Mouse (Mus musculus): ENCODE measurements at regions not wholly inside any gene's neighbourhood (a gene's known extent, or its start where the extent isn't known, plus 50 kb on each side); places are given as distances from the start of the nearest gene placed in this dataset.
"Not testable (repeated sequence)": the region's sequence is repeated elsewhere in the genome, so short reads cannot be mapped to it uniquely, and the experiment has no call there.

- H3K4me1 ChIP-seq (ENCODE audit: control insufficient read depth, insufficient read depth, low read length); H3K79me2 ChIP-seq (ENCODE audit: control insufficient read depth, insufficient read depth, low read length); H3K4me3 ChIP-seq (ENCODE audit: insufficient read depth, low read depth, low read length); H3K9ac ChIP-seq (ENCODE audit: low read depth, low read length); H3K36me3 ChIP-seq (ENCODE audit: control insufficient read depth, insufficient read depth, low read length); DNase-seq (ENCODE audit: extremely low read depth, low read depth, low spot score); H3K27ac ChIP-seq (replicated peaks; ENCODE audit: insufficient read depth, low read depth, low read length); H3K27me3 ChIP-seq (ENCODE audit: control insufficient read depth, insufficient read depth, low read length): not testable (repeated sequence)
- WGBS, result 98% methylated on average over 2 of the region's 2 CpGs
Observed at GRCm38 (mm10) chr1:23316288-23316687, 81.3 kb downstream of the Ogfrl1 start.

GRCm38 (mm10) chr1:23314863-23315262, 82.7 kb downstream of the Ogfrl1 start:
- DNase-seq (ENCODE audit: extremely low read depth, low read depth, low spot score), result peak; percentile 60
- not testable (repeated sequence) for H3K4me1 ChIP-seq (ENCODE audit: control insufficient read depth, insufficient read depth, low read length); H3K36me3 ChIP-seq (ENCODE audit: control insufficient read depth, insufficient read depth, low read length); H3K27ac ChIP-seq (replicated peaks; ENCODE audit: insufficient read depth, low read depth, low read length); H3K27me3 ChIP-seq (ENCODE audit: control insufficient read depth, insufficient read depth, low read length); H3K4me3 ChIP-seq (ENCODE audit: insufficient read depth, low read depth, low read length); H3K79me2 ChIP-seq (ENCODE audit: control insufficient read depth, insufficient read depth, low read length); H3K9ac ChIP-seq (ENCODE audit: low read depth, low read length)
- WGBS, result 21% methylated on average over 2 of the region's 2 CpGs

DNA sequence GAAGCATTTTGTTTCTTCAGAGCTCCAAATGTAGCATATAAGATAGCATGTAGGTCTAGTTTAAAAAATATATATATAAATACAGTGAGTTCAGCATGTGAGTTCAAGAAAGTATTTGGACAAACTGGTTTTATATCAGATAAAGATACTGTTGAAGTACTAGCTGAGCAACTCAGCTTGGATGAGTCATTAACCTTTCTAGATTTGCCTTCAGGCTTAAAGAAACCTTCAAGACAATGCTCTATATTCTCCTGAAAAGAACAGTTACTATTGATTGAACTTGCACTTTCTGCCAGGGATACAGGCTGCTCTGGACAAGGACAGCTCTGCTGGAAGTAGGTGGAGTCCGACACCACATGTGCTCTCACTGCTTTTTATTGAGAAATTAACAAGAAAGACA, 104.9 kb downstream of the Ogfrl1 start:
- no peak for DNase-seq (ENCODE audit: extremely low read depth, low read depth, low spot score)
- H3K79me2 ChIP-seq (ENCODE audit: control insufficient read depth, insufficient read depth, low read length), result no peaks in the 10 kb centered on the region; the same call in 1 of the 2 replicates
- peaks cover 13% of the 10 kb centered on the region for H3K36me3 ChIP-seq (ENCODE audit: control insufficient read depth, insufficient read depth, low read length)
- 94% methylated on average over 1 of the region's 1 CpGs for WGBS
- no peak overlapping the region for H3K27ac ChIP-seq (replicated peaks; ENCODE audit: insufficient read depth, low read depth, low read length)
- no peak overlapping the region for H3K4me3 ChIP-seq (ENCODE audit: insufficient read depth, low read depth, low read length)
- H3K27me3 ChIP-seq (ENCODE audit: control insufficient read depth, insufficient read depth, low read length), result no peaks in the 10 kb centered on the region
- H3K9ac ChIP-seq (ENCODE audit: low read depth, low read length), result no peak overlapping the region
- TF ChIP-seq POLR2A (IDR thresholded peaks at IDR 0.05; ENCODE audit: extremely low read depth, insufficient read depth, low read length), result no peak
- no peak for TF ChIP-seq CTCF (IDR thresholded peaks at IDR 0.05; ENCODE audit: low read depth, low read length)
- H3K4me1 ChIP-seq (ENCODE audit: control insufficient read depth, insufficient read depth, low read length), result no peaks in the 10 kb centered on the region

GRCm38 (mm10) chr1:23286741-23287140, 110.8 kb downstream of the Ogfrl1 start:
- no peak overlapping the region for H3K4me3 ChIP-seq (ENCODE audit: insufficient read depth, low read depth, low read length)
- no peaks in the 10 kb centered on the region for H3K4me1 ChIP-seq (ENCODE audit: control insufficient read depth, insufficient read depth, low read length)
- H3K9ac ChIP-seq (ENCODE audit: low read depth, low read length), result no peak overlapping the region
- peaks cover 21% of the 10 kb centered on the region for H3K36me3 ChIP-seq (ENCODE audit: control insufficient read depth, insufficient read depth, low read length)
- WGBS, result 22% methylated on average over 4 of the region's 4 CpGs
- H3K79me2 ChIP-seq (ENCODE audit: control insufficient read depth, insufficient read depth, low read length), result no peaks in the 10 kb centered on the region; the same call in 1 of the 2 replicates
- TF ChIP-seq POLR2A (IDR thresholded peaks at IDR 0.05; ENCODE audit: extremely low read depth, insufficient read depth, low read length) (no peak), CTCF (IDR thresholded peaks at IDR 0.05; ENCODE audit: low read depth, low read length) (peak; percentile 65)
- no peak overlapping the region for H3K27ac ChIP-seq (replicated peaks; ENCODE audit: insufficient read depth, low read depth, low read length)
- DNase-seq (ENCODE audit: extremely low read depth, low read depth, low spot score), result peak; percentile 51
- no peaks in the 10 kb centered on the region for H3K27me3 ChIP-seq (ENCODE audit: control insufficient read depth, insufficient read depth, low read length)

DNA sequence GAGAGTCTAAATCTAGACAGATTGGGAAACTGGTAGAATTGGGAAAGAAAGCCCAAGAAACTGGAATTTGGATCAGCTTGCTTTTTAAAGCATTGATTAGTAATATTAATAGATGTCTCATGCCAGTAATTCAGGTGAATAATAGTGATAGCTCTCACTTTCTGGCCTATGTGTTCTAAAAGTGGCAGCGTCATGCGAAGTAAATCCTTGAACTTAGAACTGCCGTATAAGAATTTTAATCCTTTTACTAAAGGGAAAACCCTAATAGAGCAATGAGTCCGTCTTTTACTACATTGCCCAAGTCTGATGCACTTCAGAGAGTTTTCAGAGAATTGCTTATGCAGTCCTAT, 114.7 kb downstream of the Ogfrl1 start:
- Histone ChIP-seq H3K27ac (replicated peaks; ENCODE audit: insufficient read depth, low read depth, low read length) (no peak overlapping the region), H3K27me3 (ENCODE audit: control insufficient read depth, insufficient read depth, low read length) (no peaks in the 10 kb centered on the region), H3K79me2 (ENCODE audit: control insufficient read depth, insufficient read depth, low read length) (no peaks in the 10 kb centered on the region; the same call in 1 of the 2 replicates), H3K9ac (ENCODE audit: low read depth, low read length) (no peak overlapping the region), H3K4me3 (ENCODE audit: insufficient read depth, low read depth, low read length) (no peak overlapping the region), H3K36me3 (ENCODE audit: control insufficient read depth, insufficient read depth, low read length) (peaks cover 31% of the 10 kb centered on the region), H3K4me1 (ENCODE audit: control insufficient read depth, insufficient read depth, low read length) (peaks cover 2% of the 10 kb centered on the region; the same call in 1 of the 2 replicates)
- no peak for DNase-seq (ENCODE audit: extremely low read depth, low read depth, low spot score)
- 90% methylated on average over 4 of the region's 4 CpGs for WGBS
- TF ChIP-seq POLR2A (IDR thresholded peaks at IDR 0.05; ENCODE audit: extremely low read depth, insufficient read depth, low read length) (no peak), CTCF (IDR thresholded peaks at IDR 0.05; ENCODE audit: low read depth, low read length) (no peak)

DNA sequence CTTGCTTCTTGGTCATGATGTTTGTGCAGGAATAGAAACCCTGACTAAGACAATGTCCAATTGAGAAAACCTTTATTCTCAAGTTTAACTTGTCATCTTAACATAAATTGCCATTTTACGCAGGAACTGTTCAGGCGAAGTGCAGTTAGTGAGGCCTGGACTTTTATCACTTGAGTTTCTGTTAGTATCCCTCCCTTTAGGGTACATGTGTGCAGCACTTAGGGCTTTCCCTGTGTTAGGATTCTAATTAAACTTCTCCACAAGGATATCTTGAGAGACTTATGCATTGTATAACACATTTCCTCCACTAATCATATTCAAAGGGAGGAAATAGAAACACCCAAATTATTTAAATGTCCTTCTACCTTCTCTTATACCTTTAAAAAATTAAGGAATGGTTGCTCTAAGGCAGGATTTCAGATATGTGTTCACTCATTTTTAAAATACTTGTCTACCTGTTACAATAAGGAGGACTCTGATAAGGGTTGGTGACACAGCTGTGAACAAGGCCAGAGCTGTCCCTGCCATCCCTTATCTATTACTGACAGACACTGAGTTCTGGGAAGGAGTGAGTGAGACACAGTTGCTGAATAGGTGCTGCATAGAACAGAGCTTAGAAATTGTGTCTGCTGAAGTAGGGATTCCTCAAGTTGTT, 115.2 kb downstream of the Ogfrl1 start:
- Histone ChIP-seq H3K27ac (replicated peaks; ENCODE audit: insufficient read depth, low read depth, low read length) (no peak overlapping the region), H3K36me3 (ENCODE audit: control insufficient read depth, insufficient read depth, low read length) (peaks cover 31% of the 10 kb centered on the region), H3K9ac (ENCODE audit: low read depth, low read length) (no peak overlapping the region), H3K27me3 (ENCODE audit: control insufficient read depth, insufficient read depth, low read length) (no peaks in the 10 kb centered on the region), H3K79me2 (ENCODE audit: control insufficient read depth, insufficient read depth, low read length) (no peaks in the 10 kb centered on the region; the same call in 1 of the 2 replicates), H3K4me1 (ENCODE audit: control insufficient read depth, insufficient read depth, low read length) (peaks cover 2% of the 10 kb centered on the region; the same call in 1 of the 2 replicates), H3K4me3 (ENCODE audit: insufficient read depth, low read depth, low read length) (no peak overlapping the region)
- WGBS, result 97% methylated on average over 2 of the region's 2 CpGs
- TF ChIP-seq POLR2A (IDR thresholded peaks at IDR 0.05; ENCODE audit: extremely low read depth, insufficient read depth, low read length) (no peak), CTCF (IDR thresholded peaks at IDR 0.05; ENCODE audit: low read depth, low read length) (no peak)
- DNase-seq (ENCODE audit: extremely low read depth, low read depth, low spot score), result no peak

Measured in liver, adult 2 months (tissue).